Mouse (Mus musculus): ENCODE results near the gene Zbtb7a.
A peak's percentile ranks its signal among the peaks of the same experiment; 100 is the strongest.

Zbtb7a gene

GRCm38 (mm10) chr10:81134966-81135681 lies at the start of gene Zbtb7a:
TSS of gene Zbtb7a (plus strand) at chr10:81135220.
- no peak for DNase-seq (ENCODE audit: low spot score in 2 of 2)

DNA sequence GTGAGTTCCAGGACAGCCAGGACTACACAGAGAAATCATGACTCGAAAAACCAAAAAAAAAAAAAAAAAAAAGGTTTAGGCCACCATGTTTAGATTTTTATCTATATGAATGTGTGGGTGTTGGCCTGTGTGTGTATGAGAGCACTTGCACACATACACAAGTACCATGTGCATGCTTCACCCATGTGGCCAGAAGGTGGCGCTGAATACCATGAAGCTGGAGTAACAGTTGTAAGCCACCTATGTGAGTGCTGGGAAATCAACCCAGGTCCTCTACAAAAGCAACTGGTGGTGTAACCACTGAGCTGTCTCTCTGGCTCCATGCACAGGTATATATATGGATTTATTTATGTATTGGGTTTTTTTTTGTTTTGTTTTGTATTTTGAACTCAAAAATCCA lies 48.0 kb upstream of the Zbtb7a start:
- no peak for DNase-seq (ENCODE audit: low spot score in 2 of 2)

DNA sequence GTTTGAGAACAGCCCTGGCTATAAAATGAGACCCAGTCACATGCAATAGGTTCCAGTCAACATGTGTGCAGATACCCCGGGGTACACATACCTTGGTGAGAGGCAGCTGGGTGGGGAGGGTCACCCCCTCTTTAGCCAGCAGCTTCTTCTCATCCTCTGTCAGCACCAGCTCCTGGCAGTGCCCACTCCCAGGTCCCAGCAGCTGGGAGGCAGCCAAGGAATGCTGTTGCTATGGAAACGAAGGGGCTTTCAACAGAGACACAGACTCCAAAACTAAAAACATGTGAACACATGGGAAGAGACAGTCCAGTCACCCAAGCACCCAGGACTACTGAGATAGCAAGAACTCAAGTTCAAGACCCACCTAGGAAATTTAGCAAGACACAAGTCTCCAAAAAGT lies 45.8 kb upstream of the Zbtb7a start:
- DNase-seq (ENCODE audit: low spot score in 2 of 2): peak in 1 of 2 experiments; percentile 64

GRCm38 (mm10) chr10:81090621-81091020 lies 44.4 kb upstream of the Zbtb7a start:
- DNase-seq (ENCODE audit: low spot score in 2 of 2): no peak

GRCm38 (mm10) chr10:81092465-81093250 lies 42.4 kb upstream of the Zbtb7a start:
- DNase-seq (ENCODE audit: low spot score in 2 of 2): peak in 1 of 2 experiments; percentile 32

- no peak for DNase-seq (ENCODE audit: low spot score in 2 of 2)
Measured at GRCm38 (mm10) chr10:81094931-81095678, 39.9 kb upstream of the Zbtb7a start.

DNA sequence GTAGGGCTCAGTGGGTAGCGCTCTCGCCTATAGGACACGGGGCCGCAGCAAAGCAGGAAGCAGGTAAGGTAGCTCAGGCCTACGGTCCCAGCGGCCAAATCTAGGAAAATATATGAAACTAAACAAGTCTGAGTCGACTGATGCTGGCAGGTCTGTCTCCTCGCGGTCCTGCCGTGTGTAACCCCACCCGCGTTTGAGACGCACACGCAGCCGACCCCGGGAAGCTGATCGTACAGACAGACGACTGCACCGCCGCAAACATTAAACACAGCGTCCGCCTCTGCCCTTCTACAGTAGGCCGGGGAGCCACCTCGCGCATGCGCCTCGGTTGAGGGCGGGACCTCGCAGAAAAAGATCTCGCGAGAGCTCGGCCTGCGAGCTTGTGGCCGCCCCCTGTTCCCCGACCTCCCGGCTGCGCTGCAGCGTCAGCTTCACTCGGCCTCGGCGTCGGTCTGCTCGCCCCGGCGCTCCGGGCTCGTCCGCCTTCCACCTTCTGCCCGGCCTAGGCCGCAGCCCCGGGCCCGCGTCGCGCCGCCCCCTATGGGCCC lies 29.4 kb upstream of the Zbtb7a start, which contains the start of gene Map2k2:
TSS of gene Map2k2 (plus strand) at position 351 of the 548 bp plus-strand sequence.
- peak; percentile 93 to 96 for DNase-seq (ENCODE audit: low spot score in 2 of 2)

- peak; percentile 65 to 86 for DNase-seq (ENCODE audit: low spot score in 2 of 2)
Measured at GRCm38 (mm10) chr10:81106113-81106721, 28.8 kb upstream of the Zbtb7a start.

GRCm38 (mm10) chr10:81112946-81113345 lies 22.1 kb upstream of the Zbtb7a start:
- DNase-seq (ENCODE audit: low spot score in 2 of 2): no peak

- no peak for DNase-seq (ENCODE audit: low spot score in 2 of 2)
Measured at GRCm38 (mm10) chr10:81119625-81120024, 15.4 kb upstream of the Zbtb7a start.

GRCm38 (mm10) chr10:81120650-81121049 lies 14.4 kb upstream of the Zbtb7a start:
- DNase-seq (ENCODE audit: low spot score in 2 of 2): no peak

DNA sequence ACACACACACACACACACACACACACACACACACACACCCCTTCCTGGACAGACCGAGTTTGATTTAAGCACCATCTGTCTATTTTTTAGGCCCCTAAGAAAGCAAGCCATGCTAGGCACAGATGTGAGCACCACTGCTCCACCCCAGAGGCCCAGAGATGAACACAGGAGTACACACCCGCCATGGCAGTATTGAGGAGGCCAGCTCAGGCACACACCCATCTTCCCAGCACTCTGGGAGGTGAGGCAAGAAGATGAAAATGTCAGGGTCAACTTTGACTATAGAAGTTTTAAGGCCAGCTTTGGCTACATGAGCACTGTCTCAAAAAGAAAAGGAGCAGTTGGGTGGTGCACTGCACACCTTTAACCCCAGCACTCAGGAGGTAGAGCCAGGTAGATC lies 12.1 kb upstream of the Zbtb7a start:
- DNase-seq (ENCODE audit: low spot score in 2 of 2): no peak

DNA sequence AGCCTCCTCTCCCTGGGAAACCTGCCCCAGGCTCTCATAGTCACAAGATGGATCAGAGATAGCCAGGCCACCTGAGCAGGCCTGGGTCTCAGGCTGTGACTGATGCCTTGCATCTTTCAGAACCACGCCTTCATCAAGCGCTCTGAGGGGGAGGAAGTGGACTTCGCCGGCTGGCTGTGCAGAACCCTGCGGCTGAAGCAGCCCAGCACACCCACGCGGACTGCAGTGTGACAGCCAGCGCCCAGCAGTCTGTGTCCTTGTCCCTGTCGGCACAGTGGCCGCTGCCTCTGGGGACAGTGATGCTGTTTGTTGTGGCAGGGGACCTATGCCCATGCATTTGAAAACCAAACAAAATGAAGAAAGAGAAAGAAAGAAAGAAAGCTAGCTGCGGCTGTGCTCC lies 11.5 kb upstream of the Zbtb7a start:
- no peak for DNase-seq (ENCODE audit: low spot score in 2 of 2)

DNA sequence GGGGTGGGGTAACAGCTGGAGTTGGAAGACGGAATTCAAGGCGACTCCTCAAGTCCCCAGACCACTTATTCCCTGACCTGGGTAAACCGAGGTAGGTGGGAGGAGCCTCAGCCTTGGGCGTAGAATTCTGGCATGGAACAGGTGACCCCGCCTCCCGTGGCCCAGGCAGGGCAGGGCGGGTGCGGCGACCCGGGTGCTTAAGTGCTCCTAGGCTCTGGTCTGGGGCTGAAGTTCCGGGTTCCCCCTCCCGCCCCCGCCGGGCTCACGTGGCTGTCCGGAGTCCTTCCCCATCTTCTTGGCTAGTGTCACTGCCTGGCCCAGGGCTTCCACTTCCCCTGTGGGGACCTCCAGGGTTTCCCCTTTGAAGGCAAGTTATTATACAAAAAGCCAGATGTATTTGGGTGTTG lies 836 bp upstream of the Zbtb7a start:
- no peak for DNase-seq (ENCODE audit: low spot score in 2 of 2)

- DNase-seq (ENCODE audit: low spot score in 2 of 2): peak; percentile 48 to 70
Measured at GRCm38 (mm10) chr10:81135831-81136705, 1.0 kb downstream of the Zbtb7a start.

DNA sequence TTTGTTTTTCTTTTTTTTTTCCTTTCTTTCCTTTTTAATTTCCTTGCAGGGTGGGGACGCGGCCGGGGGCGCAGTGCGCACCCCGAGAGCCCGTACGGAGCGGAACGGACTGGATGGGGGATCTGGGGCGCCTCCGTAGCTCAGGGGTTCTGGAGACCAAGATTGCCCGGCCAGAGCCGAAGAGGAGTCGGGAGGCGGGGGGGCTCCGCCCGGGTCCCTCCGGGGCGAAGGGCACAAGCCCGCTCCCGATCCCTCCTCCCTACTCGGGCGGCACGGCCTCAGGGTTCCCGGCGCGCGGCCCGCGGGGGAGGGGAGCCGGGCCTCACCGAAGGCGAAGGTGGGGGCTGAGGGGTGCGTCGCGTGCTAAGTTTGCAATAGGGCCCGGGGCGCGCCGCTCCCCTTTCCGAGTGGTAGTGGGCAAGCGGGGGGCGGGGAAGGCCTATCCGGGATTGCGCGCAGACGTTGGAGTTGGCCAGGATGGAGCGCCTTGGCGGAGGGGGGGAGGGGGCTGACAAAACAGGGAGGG lies 1.7 kb downstream of the Zbtb7a start:
- DNase-seq (ENCODE audit: low spot score in 2 of 2): peak; percentile 69 to 83

DNA sequence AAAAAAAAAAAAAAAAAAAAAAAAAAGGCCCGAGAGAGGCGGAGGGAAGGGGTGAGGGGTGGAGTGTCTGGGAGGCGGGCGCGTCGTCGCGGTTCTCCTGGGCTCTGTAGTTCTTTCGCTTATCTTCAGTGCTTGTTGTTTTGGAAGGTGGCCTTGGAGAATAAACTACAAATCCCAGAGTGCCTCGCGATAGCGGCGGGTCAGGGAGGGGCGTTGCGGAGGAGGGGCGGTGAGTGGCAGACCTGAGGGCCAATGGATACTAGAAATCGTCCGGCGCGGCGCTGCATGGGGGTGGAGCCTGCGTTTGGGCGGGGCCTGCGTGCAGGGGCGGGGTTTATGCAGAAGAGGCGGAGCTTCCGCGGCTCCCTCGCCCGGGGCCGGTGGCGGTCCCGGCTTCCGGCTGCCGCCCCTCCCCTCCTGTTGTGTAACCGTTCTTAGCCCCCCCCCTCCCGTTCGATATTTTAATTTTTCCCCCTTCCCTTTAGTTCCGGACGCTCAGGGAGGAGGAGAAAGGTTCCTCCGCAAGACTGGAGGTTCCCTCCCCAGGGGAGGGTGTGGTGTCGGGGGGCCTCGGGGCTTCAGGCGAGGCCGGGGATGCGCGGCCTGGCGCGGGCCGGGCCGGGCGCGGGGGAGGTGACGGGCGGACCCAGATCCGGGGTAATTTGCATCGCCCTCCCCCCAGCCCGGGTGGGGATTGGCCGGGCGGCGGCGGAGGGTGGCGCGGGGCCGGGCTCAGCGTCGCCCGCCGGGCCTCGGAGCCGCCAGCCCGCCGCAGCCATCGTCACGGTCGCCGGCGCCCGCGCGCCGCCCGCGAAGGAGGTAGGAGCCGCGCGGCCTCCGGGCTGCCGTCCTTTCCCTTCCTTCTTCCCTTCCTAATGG lies 2.5 kb downstream of the Zbtb7a start:
- peak; percentile 100 for DNase-seq (ENCODE audit: low spot score in 2 of 2)

- DNase-seq (ENCODE audit: low spot score in 2 of 2): peak in 1 of 2 experiments; percentile 35
Measured at GRCm38 (mm10) chr10:81138131-81138782, 3.2 kb downstream of the Zbtb7a start.
